Comparison of ENCODE assay signal across 8 mouse cellular contexts in the genomic region with DNA sequence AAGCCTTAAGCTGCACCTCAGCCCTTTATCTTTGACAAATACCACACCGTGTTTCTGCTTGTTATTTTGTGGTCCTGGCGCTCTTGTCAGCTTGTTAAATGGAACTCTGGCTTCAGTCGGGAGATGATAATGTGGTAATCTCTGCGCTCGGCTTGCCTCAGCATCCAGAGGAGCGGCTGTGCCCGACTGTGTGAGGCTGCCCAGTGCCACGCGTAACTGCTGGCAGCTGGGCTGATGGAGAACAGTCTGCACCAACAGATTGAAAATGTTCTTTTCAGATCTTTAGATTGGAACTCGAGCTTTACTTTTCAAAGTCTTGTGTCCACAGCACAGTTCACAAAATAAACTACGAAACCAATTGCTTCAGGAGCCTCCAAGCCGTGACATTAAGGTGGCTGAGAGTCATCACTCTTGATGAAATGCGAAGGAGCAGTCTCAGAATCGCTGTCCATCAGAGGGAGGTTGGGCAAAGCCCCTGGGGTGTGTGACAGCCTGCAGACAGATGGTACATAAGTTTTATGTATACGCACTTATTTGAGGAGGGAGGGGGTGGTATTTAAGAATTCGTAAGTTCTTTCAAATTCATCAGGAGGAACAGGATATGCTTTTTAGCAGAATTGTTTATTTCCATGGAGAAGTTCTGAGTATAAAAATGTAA.
DNase-seq lines count a peak whose midpoint lies in the region; ATAC-seq and TF ChIP-seq lines count a peak whose summit lies in the region.

No protein-coding gene starts in this region.

- no peaks in the 10 kb centered on the region for H3K9me3 ChIP-seq in forebrain, postnatal 0 days (ENCODE audit: low read length)

- DNase-seq in cerebellum, adult 18-20 months, result peak; percentile 8 to 12
- no peak for DNase-seq in cerebellum, adult 11-12 months
- DNase-seq in brain, embryonic 14.5 days (ENCODE audit: low read depth), result peak; percentile 82
- DNase-seq in forebrain, postnatal 0 days, result peak; percentile 54
- DNase-seq in left cerebral cortex, postnatal 36 days (ENCODE audit: low spot score in 2 of 2), result peak; percentile 32 to 40
- DNase-seq in right cerebral cortex, postnatal 14 days, result peak; percentile 31

- H3K4me2 ChIP-seq in forebrain, postnatal 0 days (ENCODE audit: low read depth), result no peak overlapping the region

- H3K9ac ChIP-seq in forebrain, postnatal 0 days, result no peak overlapping the region

- no peak for TF ChIP-seq POLR2A in brain, embryonic 14.5 days (IDR thresholded peaks at IDR 0.05; ENCODE audit: borderline replicate concordance, extremely low read depth, insufficient read depth, insufficient read length, poor library complexity, severe bottlenecking)

- H3K4me3 ChIP-seq in forebrain, postnatal 0 days (ENCODE audit: low read depth, low read length), result no peak overlapping the region

- H3K36me3 ChIP-seq in forebrain, postnatal 0 days (ENCODE audit: insufficient read depth), result no peaks in the 10 kb centered on the region

- TF ChIP-seq CTCF in brain, embryonic 14.5 days (IDR thresholded peaks at IDR 0.05; ENCODE audit: borderline replicate concordance, extremely low read depth, insufficient read depth, insufficient read length), result no peak
- TF ChIP-seq CTCF in forebrain, postnatal 0 days (IDR thresholded peaks at IDR 0.05; ENCODE audit: low read depth), result no peak

- no peaks in the 10 kb centered on the region for H3K27me3 ChIP-seq in forebrain, postnatal 0 days (ENCODE audit: insufficient read depth, low read length)

- no peak overlapping the region for H3K27ac ChIP-seq in forebrain, postnatal 0 days (ENCODE audit: low read depth, low read length)

- no peaks in the 10 kb centered on the region for H3K4me1 ChIP-seq in forebrain, postnatal 0 days (ENCODE audit: insufficient read depth)

- WGBS in forebrain, postnatal 0 days, result 26% methylated on average over 16 of the region's 16 CpGs

- peak; percentile 69 for ATAC-seq in forebrain, postnatal 0 days
- ATAC-seq in activated CD4-positive, CD25-positive, alpha-beta regulatory T cell, adult 4 months, result no peak
- no peak for ATAC-seq in CD4-positive, CD25-positive, alpha-beta regulatory T cell, adult 4 months

- intact Hi-C loops in left cerebral cortex, postnatal 36 days (cut with DNase I), result no loop called here
